Mouse (Mus musculus) embryo, embryonic 10 days (tissue): ENCODE results near the gene Cops2.
A peak's percentile ranks its signal among the peaks of the same experiment; 100 is the strongest.

Source experiments
- DNase-seq: peaks from one replicate; pipeline ENCODE4 v3.0.0-alpha.2; 2015; ENCODE audit warnings: low spot score

Gene Cops2

DNA sequence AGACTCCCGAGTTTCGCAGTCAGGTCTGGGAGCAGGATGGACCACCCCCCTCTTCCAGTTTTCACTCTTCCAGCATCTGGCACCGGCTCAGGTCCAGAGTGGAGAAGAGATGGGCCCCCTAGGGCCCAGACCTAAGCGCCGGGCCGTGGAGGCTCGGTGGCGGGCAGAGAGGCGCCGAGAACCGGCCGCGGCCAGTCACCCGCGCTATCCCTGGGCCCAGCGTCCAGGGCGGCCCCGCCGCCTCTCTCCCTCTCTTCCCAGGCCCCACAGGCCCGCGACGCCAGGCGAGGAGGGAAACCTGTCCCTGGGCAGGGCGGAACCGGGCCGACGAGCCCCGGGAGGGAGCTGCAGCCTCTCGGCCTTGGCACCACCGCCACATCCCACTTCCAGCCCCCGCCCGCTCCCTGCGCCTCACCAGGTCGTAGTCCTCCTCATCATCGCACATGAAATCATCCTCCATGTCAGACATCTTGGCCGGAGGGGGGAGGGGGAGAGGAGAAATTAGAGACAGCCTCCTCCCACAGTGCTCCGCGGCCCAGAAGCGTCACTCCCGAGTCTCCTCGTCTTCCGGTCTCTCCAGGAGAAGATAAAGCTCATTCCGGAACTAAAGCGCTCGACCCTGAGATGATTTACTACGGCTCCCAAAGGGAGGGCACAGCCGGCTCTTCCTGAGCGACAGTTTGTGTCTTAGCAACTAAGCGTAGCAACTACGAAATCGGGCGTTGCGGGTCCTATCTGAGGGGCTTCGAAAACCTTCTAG is at the start of gene Cops2, which contains the start of gene Galk2:
TSS of gene Cops2 (minus strand) at position 619 of the 760 bp plus-strand sequence.
TSS of gene Galk2 (plus strand) at position 589 of the 760 bp plus-strand sequence.
- DNase-seq: peak; percentile 95

DNA sequence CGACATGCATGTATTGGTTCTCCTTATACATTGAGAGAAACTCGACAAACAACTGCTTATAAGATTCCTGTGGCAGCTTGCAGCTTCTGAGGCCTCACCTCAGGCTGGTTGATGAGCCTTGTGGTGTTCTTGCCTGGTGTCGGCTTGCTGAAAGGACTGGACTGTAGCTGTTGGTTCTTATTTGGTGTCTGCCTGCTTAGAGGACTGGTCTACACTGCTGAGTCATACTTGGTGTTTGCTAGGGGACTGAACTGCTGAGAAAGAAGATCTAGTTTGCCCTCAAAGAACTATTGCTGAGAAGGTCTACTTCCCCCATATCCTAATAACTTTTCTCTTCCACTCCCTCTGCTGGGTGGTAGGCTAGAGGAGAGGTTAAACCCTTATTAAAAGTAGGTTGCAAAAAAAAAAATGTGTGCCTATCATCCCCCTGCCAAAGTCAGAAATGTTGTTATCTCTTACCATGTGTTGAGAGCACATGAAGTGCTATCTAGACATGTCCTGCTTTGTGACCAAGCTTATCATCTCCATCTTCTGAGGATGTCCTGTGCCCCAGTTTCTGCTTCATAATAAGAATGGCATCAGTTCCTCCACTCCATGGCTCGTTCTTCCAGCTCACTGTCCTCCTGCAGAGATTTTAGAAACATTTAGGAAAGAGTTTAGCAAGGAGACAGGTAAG is 48.8 kb upstream of the Cops2 start:
- DNase-seq: no peak

DNA sequence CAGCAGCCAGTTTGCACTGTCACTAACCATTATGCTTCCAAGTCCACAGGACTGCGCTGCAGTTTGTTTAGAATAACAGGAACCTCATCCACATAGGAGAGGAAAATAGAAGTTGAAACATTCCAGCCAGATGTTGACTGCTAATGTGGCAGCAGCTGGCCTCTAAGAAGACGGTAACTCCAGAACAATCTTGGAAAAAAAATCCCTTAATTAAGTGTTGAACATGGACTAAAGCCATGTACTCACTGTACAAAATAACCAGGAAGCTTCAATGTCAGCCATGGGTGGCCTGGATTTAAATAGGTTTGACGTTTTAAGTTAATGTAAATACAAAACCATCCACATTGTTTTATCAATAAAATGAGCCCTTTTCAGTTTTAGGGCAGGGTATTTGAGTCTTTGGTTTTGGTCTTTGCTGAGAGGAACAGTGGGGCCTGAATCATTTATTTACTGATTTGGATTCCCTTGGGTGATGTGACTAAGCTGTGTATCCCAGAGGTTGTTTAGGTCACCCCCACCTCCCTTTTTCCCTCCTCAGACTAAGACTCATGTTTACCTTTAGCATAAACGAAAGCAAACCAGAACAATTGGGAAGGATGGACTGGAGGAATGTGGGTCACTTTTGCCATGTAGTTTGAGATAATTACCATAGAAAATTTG is 47.6 kb upstream of the Cops2 start:
- no peak for DNase-seq

DNA sequence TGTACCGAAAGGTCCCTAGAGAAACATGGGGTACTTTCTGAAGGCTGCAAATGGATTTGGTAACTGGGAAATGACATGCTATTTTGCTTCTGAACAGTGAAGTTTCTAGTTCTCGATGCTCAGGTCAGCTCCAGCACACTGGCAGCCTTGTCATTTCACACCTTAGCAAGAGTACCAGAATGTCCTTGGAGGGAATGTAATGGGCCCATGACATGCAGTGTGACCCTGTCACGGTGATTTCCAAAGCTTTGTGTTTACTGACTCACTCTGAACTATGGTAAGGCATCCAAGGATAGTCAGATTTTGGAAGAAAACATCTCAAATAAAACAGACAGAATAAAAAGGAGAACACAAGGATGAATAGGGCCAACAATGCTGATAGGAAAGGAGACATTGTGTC is 42.5 kb upstream of the Cops2 start:
- DNase-seq: no peak

DNA sequence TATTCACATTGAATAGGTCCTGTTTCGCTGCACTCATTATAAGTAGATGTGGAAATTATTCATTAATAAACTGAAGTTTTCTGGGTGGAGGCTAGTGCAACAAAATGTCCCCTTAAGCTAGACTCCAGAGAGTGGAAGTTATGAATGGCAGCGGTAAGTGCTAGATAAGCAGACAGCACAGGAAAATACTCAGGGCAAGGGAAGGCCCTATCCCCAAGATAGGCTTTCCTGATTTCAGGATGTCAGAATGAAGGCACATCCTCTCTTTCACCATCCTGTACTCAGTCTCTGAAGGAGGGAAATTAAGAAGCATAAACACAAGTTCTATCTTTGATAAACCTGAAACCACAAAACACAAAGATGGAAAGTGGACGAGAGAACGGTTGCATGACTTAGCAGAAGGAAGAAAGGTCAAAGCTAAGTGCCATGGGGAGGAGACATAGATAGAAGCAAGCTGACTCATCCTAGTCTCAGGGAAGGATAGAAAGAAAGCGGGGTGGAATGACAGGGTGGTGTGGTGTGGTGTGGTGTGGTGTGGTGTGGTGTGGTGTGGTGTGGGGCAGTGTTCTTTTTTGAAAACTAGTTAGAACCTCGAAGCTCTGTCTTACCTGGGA is 42.0 kb upstream of the Cops2 start:
- no peak for DNase-seq

DNA sequence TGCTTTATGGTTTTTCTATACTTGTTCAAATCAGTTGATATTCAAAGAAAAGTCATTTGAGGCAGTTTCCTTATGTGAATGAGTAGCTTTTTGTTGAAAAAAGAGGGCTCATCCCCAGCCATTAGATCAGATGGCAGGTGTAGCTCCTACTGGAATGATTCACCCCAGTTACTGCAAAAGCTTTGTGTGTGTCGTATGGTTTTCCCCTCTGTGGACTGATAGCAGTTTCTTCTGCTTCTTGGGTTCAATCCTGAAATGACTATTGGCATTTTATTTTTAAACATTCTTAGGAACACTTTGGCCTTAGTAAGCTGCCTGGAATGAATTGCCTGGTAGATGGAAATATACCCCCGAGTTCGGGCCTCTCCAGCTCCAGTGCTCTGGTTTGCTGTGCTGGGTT is 37.4 kb upstream of the Cops2 start:
- no peak for DNase-seq

DNA sequence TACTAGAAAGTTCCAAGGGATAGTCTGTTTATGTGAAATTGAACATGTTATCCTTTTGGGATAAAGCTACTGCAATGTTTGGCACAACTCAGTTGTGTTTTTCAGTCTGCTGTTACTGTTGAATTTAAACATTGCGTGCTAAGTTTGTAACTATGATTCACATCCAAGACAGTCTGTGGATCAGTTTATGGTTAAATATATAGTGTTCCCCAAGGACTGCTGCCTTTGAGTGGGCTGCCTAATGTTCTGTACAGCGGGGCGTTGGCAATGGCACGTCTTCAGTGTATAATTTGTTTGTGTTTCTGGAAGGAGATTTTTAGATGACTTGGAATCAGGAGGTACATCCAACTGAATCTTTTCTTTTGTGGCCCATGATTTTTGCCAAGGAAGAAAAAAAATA is 36.2 kb upstream of the Cops2 start:
- no peak for DNase-seq

DNA sequence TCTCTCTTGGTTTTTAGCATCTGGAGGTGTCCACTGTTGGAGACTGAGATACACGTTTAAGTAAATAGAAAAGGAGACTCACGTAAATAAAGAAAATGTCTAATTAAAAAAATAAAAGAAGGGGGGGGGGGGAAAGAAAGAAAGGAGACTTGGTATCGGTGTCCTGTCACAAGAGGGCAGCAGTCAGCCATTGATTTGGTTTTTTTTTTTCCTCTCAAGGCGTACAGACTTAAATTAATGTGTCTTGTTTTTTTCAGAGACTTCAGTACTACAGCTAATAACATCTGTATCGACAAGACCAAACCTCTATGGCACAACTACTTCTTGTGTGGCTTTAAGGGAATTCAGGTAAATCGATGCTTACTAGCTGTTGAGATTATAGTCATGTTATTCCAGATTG is 34.2 kb upstream of the Cops2 start:
- peak; percentile 24 for DNase-seq

DNA sequence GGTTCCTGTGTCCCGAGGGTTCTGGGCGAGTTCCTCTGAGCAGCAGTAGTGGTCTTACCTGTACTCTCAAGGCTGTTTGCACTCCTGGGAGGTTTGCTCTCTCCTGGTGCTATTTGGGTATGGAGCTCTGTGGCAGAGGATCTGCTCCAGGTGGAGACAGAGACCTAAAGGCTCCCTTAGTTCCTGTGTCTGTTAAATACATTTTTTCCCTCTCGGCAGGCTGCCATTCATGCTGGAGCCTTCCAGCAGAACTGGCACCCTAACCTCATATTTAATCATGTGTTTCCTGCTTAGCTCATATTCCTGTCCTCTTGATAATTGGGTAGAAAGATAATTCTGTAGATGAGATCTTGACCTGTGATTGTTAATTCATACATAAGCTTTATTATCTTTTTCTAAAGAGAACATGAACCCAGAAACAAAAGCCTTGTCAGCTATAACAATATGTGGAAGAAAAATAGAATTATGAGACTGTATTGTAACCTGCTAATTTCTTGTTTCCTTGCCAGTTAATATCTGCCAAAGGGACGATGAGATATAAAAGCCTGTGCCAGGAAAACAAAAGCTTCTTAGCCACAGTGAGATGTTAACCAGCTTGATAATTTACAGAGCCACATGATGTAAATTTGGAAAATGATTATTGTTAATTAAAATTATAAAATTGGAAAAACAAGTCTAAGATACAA is 27.1 kb upstream of the Cops2 start:
- DNase-seq: no peak

DNA sequence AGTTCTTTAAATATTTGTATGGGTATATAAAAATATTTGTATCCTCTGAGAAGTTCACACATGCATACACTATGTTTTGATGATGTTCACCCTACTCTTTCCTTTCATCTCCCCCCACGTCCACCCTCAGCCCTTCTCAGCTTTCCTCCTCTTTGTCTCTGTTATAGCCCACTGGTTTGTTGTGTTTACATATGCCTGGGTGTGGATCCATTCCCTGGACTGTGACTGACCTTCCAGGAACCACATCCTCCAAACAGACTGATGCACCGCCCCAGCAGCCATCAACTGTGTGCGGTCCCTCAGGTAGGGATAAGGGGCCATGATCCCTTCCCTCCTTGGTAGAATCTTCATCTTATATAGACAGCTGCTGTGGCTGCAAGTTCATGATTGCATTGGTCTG is 11.2 kb upstream of the Cops2 start:
- no peak for DNase-seq

DNA sequence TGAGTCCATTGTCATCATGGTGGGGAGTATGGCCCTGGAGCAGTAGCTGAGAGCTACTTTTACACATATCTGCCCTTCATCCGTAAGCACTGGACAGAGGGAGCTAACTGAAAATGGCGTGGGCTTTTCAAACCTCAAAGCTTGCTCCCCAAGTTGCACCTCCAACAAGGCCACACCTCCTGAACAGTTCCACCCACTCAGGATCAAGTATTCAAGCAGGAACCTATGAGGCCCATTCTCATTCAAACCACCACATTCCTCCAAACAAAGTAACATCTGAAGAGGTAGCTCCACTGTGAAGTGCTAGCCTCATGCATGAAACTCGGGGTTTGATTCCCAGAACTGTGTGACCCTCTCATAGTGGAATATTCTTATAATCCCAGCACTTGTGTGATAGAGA is 9.4 kb upstream of the Cops2 start:
- no peak for DNase-seq

DNA sequence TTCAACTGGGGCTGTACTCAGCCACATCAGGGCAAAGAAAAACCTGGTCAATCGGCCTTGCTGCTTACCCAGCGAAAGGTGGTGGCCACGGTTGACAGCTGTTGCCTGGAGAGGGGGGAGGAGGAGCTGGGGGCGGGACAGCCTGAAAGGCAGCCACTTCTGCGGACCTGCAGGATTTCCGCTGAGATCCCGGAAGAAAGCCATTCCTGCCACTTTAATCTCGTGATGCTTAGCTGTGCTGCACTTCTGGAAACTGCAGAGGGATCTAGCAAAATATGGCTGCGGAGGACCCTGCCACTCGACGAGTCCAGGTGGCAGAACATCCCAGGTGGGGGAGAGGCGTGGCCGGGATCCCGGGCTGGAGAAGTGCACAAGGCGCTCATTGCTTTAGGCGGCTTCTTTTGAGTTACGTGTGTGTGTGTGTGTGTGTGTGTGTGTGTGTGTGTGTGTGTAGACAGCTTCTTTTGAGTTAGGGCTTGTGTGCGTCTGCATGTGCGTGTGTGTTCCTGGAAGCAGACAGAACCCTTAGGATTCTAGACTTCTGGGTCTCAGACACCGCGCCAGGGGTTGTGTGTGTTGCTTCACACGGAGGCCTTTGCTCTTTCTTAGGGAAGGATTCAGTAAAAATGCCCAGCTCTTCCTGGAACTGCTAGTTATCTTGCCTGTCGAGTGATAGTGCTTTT is 7.3 kb upstream of the Cops2 start:
- DNase-seq: peak; percentile 68

DNA sequence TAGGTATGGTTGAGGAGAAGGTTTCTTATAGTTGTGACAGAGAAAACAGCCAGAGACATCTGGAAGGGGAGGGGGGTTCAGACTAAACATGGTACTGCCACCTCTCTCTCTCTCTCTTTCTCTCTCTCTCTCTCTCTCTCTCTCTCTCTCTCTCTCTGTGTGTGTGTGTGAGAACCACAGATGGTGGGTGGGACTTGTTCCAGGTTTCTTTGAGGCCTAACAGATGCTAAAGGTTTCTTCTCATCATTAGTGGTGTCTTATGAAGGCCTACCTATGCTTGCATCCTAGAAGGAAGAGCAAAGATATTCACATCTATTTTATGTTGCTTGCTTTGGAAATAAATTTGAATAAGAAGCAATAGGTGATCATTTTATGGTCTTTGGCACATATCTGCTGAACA is 6.6 kb upstream of the Cops2 start:
- DNase-seq: no peak

DNA sequence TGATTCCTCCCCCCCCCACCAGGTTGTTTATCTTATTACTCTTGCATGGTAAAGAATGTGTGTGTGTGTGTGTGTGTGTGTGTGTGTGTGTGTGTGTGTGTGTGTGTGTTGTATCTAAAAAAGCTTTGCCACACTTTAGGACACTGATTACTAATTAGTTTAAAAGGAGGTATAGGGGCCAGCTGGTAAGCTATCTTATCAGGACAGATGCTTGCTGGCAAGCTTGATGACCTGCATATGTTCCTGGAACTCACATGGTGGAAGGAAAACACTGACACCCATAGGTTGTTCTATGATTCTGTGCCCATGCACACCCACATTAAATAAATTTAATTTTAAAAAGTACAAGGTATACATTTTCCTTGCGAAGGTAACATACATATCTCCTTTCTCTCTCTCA is 5.6 kb upstream of the Cops2 start:
- DNase-seq: no peak

DNA sequence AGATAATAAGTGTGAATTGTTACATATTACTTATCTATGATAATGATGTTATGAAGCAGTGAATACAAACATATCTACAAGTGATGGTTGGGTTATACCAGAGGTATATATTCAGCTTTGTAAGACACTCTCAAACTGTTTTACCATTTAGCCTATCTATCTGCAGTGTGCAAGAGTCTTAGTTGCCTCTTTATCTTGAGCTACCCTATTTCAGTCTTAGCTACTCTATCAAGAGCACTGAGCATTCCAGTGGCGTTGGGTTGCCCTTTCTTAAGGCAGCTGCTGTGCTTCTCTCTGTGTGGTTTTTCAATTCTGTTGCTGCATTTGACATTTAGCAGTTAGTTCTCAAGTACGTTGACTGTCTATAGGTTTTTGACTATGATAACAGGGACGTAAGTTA is 4.9 kb upstream of the Cops2 start:
- DNase-seq: no peak

DNA sequence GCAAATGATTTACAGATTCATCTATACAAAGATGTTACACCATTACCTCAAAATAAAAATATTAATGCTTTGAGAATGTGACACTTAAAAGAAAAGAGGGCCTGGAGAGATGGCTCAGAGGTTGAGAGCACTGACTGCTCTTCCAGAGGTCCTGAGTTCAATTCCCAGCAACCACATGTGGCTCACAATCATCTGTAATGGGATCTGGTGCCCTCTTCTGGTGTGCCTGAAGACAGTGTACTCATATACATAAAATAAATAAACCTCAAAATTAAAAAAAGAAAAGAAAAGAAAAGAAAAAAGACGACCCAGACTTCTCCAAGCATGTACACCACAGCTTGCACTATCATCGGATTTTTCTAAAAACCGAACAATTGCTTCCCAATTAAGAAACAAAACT is 1.2 kb downstream of the Cops2 start:
- DNase-seq: no peak

DNA sequence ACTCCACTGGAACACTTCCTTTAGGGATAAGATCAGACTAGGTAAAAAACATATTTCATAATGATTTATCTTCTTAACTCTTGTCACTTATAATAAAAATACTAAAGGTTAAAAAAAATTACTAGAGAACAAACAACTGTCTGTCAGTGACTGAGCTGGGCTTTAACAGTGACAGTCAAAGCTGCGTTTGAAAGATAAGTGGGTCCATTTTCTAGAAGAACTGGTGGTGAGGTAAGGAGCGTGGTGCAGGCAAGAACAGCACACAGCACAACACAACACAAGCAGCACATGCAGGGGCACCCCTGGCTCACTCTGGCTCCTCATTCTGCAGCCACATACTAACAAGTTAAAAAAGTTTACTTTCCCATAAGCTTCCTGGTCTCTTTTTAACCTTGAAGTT is 7.7 kb downstream of the Cops2 start:
- DNase-seq: no peak

DNA sequence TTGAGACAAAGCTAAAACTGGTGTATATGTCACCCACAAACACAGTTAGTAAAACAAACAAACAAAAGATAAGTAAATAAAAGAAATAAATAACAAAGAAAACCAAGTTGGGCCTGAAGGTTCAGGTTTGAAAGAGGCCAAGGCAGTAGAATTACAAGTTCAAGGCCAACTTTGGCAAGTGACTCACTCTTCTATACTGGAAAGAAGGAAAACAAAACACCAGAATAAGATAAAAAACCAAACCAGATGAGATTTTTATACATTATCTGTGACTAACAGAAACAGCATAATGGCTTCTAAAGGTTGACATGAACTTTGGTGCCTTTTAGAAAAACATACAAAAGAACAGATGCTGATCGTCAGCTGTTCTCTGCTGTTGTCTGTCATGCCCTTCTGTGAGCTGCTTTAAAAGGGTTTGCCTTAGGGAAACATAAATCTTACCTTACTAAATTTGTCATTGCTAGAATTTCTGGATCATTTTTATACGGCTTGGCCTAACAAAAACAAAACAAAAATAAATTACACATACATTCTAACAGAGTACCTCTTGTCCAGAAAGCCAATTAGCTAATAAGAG is 20.1 kb downstream of the Cops2 start:
- no peak for DNase-seq

DNA sequence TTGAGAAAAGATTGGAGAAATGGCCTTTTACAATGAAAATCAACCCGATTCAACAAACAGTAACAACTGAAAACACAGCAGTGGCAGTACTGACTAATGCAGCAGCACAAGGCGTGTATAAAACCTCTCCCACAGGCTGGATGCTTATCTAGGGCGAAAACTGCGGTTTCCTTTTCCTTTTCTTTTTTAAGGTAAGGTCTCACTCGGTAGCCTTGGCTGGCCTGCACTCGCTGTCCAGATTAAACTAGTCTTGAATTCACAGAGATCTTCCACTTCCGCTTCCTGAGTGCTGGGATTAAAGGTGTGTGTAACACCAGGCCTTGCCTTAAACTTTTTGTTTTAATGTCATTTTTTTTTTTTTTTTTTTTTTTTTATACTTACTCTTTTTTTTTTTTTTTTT is 20.8 kb downstream of the Cops2 start:
- no peak for DNase-seq

DNA sequence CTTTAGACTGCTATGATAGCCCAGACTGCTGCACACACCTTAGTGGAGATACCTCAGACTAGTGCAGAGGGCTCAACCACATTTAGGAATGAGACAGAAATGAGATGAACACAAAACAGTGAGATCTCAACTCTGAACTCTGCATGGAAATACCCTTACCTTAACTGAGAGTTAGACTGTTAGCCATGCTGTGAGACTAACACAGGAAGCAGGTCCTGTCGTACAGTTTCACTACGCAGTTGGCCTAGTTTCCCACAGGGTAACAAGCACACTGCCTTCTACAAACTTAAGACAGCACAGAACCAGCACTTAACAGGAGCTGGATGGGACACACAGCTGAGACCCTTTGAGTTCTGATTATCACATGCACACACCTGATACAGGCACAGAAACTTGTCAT is 29.0 kb downstream of the Cops2 start:
- no peak for DNase-seq

DNA sequence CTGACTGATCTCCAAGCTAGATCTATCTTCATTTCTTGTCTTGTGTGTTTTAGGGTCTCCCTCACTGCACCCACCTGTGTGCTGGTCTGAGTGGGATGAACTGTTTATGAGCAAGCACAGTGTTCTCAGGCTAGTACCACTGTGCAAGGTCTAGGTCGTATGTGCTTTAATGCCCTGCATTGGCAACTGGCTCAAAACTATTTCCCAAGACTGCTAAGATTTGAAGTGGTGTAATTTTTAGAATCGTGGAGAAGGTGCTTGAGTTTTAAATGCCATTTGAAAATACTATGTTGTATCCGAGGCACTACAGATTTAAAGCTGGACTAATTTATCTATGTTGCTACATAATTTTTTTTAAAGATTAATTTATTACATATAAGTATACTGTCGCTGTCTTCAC is 31.0 kb downstream of the Cops2 start:
- DNase-seq: no peak
